Mouse (Mus musculus) layer of hippocampus, adult 11-12 months (tissue): ENCODE data around the gene Tmx4.

Experiments used
- DNase-seq: peaks from one replicate; pipeline ENCODE4 v3.0.0; 2022; ENCODE audit warnings: low spot score

Gene Tmx4

GRCm38 (mm10) chr2:134554221-134554727 is 89.7 kb downstream of the Tmx4 start, which contains the start of gene Hao1:
Hao1 (minus strand) TSS chr2:134554368.
- DNase-seq = no peak

GRCm38 (mm10) chr2:134552358-134552757 is 91.6 kb downstream of the Tmx4 start:
- no peak for DNase-seq

- DNase-seq = peak; percentile 79
These were observed 94.2 kb downstream of the Tmx4 start for GRCm38 (mm10) chr2:134549770-134550169.

- no peak for DNase-seq
These were observed 98.8 kb downstream of the Tmx4 start for GRCm38 (mm10) chr2:134545116-134545515.

- DNase-seq = no peak
These were observed 99.5 kb downstream of the Tmx4 start for GRCm38 (mm10) chr2:134544321-134545065.
